Mouse (Mus musculus) liver, embryonic 14.5 days (tissue): ENCODE data around the gene Opn3. TPM values are rescaled to one million over a fixed set of nuclear protein-coding genes. Genes with fewer than 3 reads are reported as not detected.

Source experiments
- ATAC-seq: fragments of 200-750 bp; cut with Nextera tagmentation; 2 replicates; pipeline ENCODE4 v1.8.0; 2017; ENCODE audit warnings: moderate number of reproducible peaks, mild to moderate bottlenecking, moderate library complexity; ENCODE audit not compliant: insufficient read depth
- DNase-seq, 3 experiments: peaks; one replicate each; pipeline ENCODE4 v3.0.0-alpha.2; 2012 to 2013; ENCODE audit warnings: low read depth in 3 of 3, low spot score in 3 of 3
- H3K27ac ChIP-seq: fragments of 300-500 bp; sonication (generic); 2 replicates; pipeline ENCODE4 v1.5.1; 2014; ENCODE audit warnings: moderate library complexity, mild to moderate bottlenecking, control low read depth, inconsistent platforms
- H3K27me3 ChIP-seq: fragments of 300-500 bp; sonication (generic); 2 replicates; pipeline ENCODE4 v1.6.1; 2014; ENCODE audit warnings: mild to moderate bottlenecking, low read length, moderate library complexity; ENCODE audit not compliant: control insufficient read depth, insufficient read depth
- H3K36me3 ChIP-seq: fragments of 300-500 bp; sonication (generic); replicated peaks from 2 replicates; pipeline ENCODE4 v1.6.1; 2014; ENCODE audit warnings: low read depth; ENCODE audit not compliant: control insufficient read depth, insufficient read depth
- H3K4me1 ChIP-seq, 2 experiments: fragments of 200-500 bp in 1 of 2; fragments of 300-500 bp in 1 of 2; sonication (generic) in 1 of 2; replicated peaks; 2 replicates each; pipeline ENCODE4 v1.6.1; 2012 to 2014; ENCODE audit warnings: antibody characterized with exemption in 1 of 2, inconsistent platforms in 1 of 2, low read length in 1 of 2; ENCODE audit not compliant: control insufficient read depth in 2 of 2, insufficient read depth in 2 of 2
- H3K4me2 ChIP-seq: fragments of 300-500 bp; sonication (generic); 2 replicates; pipeline ENCODE4 v1.6.1; 2014; ENCODE audit warnings: low read depth, mild to moderate bottlenecking, control low read depth, moderate library complexity
- H3K4me3 ChIP-seq, 2 experiments: fragments of 200-500 bp in 1 of 2; fragments of 300-500 bp in 1 of 2; sonication (generic) in 1 of 2; 2 replicates each; pipeline ENCODE4 v1.5.1; 2012 to 2014; ENCODE audit warnings: low read depth in 2 of 2, low read length in 2 of 2, mild to moderate bottlenecking in 2 of 2, control low read depth in 1 of 2, inconsistent platforms in 1 of 2, moderate library complexity in 1 of 2; ENCODE audit not compliant: insufficient read depth in 1 of 2
- H3K9ac ChIP-seq: fragments of 300-500 bp; sonication (generic); replicated peaks from 2 replicates; pipeline ENCODE4 v1.6.1; 2014; ENCODE audit warnings: mild to moderate bottlenecking, control low read depth, moderate library complexity
- H3K9me3 ChIP-seq: fragments of 300-500 bp; sonication (generic); 2 replicates; pipeline ENCODE4 v1.6.1; 2016; ENCODE audit warnings: low read length, mixed read lengths; ENCODE audit not compliant: control insufficient read depth
- CTCF ChIP-seq: IDR thresholded peaks from 2 replicates; pipeline ENCODE4 v1.5.1; 2016; ENCODE audit warnings: antibody characterized with exemption, low read depth, control low read depth
- EP300 ChIP-seq: IDR thresholded peaks from 2 replicates; pipeline ENCODE4 v1.6.1; 2016; ENCODE audit warnings: antibody characterized with exemption, low read depth
- WGBS: fragments of 180-500 bp; shearing (Covaris S2); extraction: QIAGEN DNeasy Blood & Tissue Kit; methylation state at CpG from one replicate; pipeline ENCODE4 v1.1.7; 2014; ENCODE audit not compliant: insufficient replicate concordance; 5-methylcytosine and 5-hydroxymethylcytosine counted together
- polyA plus RNA-seq, 2 experiments: library from polyadenylated mRNA; depleted of rRNA in 1 of 2; stranded (reverse) in 1 of 2; unstranded in 1 of 2; fragments of >200 nt; fragmentation: Nextera tagmentation in 1 of 2; extraction: Ambion mirVana in 1 of 2; gene quantifications; 2 replicates each; pipeline versions ENCODE4 v1.2.1 to v1.2.3; 2012 to 2014

Opn3 gene
- polyA plus RNA-seq, 2 experiments, result 0.54 to 1.1 TPM

DNA sequence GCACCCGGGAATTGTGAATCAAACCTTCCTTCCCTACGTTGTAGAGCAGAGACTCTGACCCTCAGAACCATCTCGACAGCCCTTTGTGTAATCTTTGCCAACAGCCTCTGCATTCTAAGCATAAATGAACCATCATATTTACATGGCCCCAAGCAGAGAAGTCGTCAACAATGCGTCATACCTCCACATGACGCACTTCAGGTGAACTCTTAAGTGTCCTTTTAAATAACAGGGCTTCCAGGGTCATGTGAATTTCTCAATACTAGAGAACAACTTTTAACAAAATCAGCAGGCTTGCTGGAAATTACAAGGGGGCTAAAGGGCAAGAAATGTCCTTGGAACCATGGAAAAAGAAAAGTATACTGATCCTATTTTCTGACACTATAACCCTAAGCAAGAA, 68.9 kb downstream of the Opn3 start:
- no peaks in the 10 kb centered on the region for H3K27me3 ChIP-seq
- no peak overlapping the region for H3K4me2 ChIP-seq
- no peak overlapping the region for H3K4me3 ChIP-seq
- ATAC-seq (no peak), DNase-seq (no peak)
- H3K4me1 ChIP-seq, result peaks cover 0 to 8% of the 10 kb centered on the region in 2 experiments; a peak in 1 of 4 replicates
- no peaks in the 10 kb centered on the region for H3K36me3 ChIP-seq
- TF ChIP-seq CTCF (no peak), EP300 (no peak)
- WGBS, result 76% methylated on average over 6 of the region's 6 CpGs
- no peak overlapping the region for H3K27ac ChIP-seq
- H3K9me3 ChIP-seq, result no peaks in the 10 kb centered on the region
- H3K9ac ChIP-seq, result no peak overlapping the region

DNA sequence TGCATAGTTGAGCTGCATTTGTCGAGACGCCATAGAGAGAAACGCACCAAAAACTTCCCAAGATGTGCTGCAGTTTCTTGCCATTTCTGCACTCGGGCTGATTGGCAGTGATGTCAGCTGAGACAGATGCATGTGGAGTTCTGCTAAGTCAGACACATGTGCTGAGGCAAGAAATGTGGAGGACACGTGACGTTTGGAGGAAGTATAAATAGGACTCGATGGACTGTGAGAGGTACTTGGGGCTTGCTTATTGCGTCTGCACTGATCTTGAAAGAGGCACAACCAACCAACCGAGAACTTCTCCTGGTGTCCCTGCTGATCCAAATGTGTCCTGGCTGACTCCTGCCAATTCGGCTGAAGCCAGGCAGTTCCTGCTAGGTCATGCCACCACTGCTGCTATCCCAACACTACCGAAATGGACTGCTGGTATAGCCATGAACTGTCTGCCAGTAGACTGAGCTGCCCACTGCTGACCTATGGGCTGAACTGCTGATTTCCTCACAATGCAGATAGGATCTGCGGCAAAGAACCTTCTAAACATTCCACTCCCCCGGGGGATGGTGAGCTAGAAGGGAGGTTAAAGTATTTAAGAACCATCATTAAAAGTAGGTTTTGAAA, 72.7 kb downstream of the Opn3 start, which contains the start of gene Kmo:
Gene Kmo (plus strand): TSS at position 568 of the 618 bp plus-strand sequence.
- WGBS, result 78% methylated on average over 13 of the region's 13 CpGs
- no peak within 1 kb of the TSS for H3K4me3 ChIP-seq
- no peak for TF ChIP-seq CTCF
- TF ChIP-seq EP300, result no peak
- no peaks in the 10 kb centered on the region for H3K9me3 ChIP-seq
- no peaks in the 10 kb centered on the region; the same call in 1 of the 2 replicates for H3K36me3 ChIP-seq
- no peak within 1 kb of the TSS for H3K27ac ChIP-seq
- ATAC-seq (no peak), DNase-seq (no peak)
- H3K4me1 ChIP-seq, result peaks cover 0 to 8% of the 10 kb centered on the region in 2 experiments; a peak in 1 of 4 replicates
- no peak within 1 kb of the TSS for H3K9ac ChIP-seq
- H3K4me2 ChIP-seq, result no peak within 1 kb of the TSS
- H3K27me3 ChIP-seq, result no peaks in the 10 kb centered on the region

DNA sequence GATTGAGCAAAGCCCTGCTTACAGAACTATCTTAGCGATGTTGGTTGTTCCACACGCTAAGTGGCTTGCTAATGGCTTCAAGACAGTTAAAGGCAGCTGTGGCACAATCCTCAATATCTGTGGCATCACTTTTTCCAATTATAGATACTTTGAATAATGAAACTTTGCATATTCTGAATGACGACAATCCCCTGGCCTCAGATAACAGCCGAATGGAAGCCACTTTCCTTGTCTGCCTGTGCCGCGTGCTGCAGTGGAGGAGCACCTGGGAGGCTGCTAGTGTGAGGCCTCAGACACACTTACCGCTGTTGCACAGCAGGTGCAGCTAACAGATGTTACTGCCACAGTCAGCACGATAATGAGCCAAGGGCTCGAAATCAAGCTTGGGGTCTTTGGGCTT, 77.6 kb downstream of the Opn3 start:
- no peaks in the 10 kb centered on the region for H3K27me3 ChIP-seq
- TF ChIP-seq CTCF (no peak), EP300 (no peak)
- no peak overlapping the region for H3K9ac ChIP-seq
- no peak for ATAC-seq
- no peak for DNase-seq
- H3K4me3 ChIP-seq, result no peak overlapping the region
- no peak overlapping the region for H3K4me2 ChIP-seq
- no peaks in the 10 kb centered on the region for H3K4me1 ChIP-seq
- 86% methylated on average over 9 of the region's 9 CpGs for WGBS
- peaks cover 12% of the 10 kb centered on the region for H3K36me3 ChIP-seq
- H3K9me3 ChIP-seq, result no peaks in the 10 kb centered on the region
- no peak overlapping the region for H3K27ac ChIP-seq

Other genes starting within 250 kb of the Opn3 start
- gene Rgs7, start 200.3 kb downstream of the Opn3 start, polyA plus RNA-seq (2012; rRNA removed), result 0.01 TPM in 1 of 2 replicates, not detected in the other
- not detected in 2 replicates for gene Rgs7, start 200.3 kb downstream of the Opn3 start, polyA plus RNA-seq (2014; fragmentation: Nextera tagmentation; extraction: Ambion mirVana)
- 4.1 and 5.8 TPM in 2 replicates for gene Kmo, start 72.4 kb downstream of the Opn3 start, polyA plus RNA-seq (2012; rRNA removed)
- gene Kmo, start 72.4 kb downstream of the Opn3 start, polyA plus RNA-seq (2014; fragmentation: Nextera tagmentation; extraction: Ambion mirVana), result 9.4 and 9.7 TPM in 2 replicates
- 31.8 and 56.1 TPM in 2 replicates for gene Fh1, start 67.1 kb downstream of the Opn3 start, polyA plus RNA-seq (2012; rRNA removed)
- 91.0 and 96.6 TPM in 2 replicates for gene Fh1, start 67.1 kb downstream of the Opn3 start, polyA plus RNA-seq (2014; fragmentation: Nextera tagmentation; extraction: Ambion mirVana)
- gene Chml, start 125 bp upstream of the Opn3 start, polyA plus RNA-seq (2012; rRNA removed), result 0.74 and 1.1 TPM in 2 replicates
- 0.81 and 0.82 TPM in 2 replicates for gene Chml, start 125 bp upstream of the Opn3 start, polyA plus RNA-seq (2014; fragmentation: Nextera tagmentation; extraction: Ambion mirVana)
- not detected in 2 replicates for gene Wdr64, start 5.8 kb upstream of the Opn3 start, polyA plus RNA-seq (2012; rRNA removed)
- gene Wdr64, start 5.8 kb upstream of the Opn3 start, polyA plus RNA-seq (2014; fragmentation: Nextera tagmentation; extraction: Ambion mirVana), result not detected in 2 replicates
- gene Exo1, start 187.8 kb upstream of the Opn3 start, polyA plus RNA-seq (2012; rRNA removed), result 4.8 and 10.9 TPM in 2 replicates
- gene Exo1, start 187.8 kb upstream of the Opn3 start, polyA plus RNA-seq (2014; fragmentation: Nextera tagmentation; extraction: Ambion mirVana), result 39.2 and 47.3 TPM in 2 replicates
- not detected in 2 replicates for gene Gm38100, start 227.6 kb upstream of the Opn3 start, polyA plus RNA-seq (2012; rRNA removed)
- gene Gm38100, start 227.6 kb upstream of the Opn3 start, polyA plus RNA-seq (2014; fragmentation: Nextera tagmentation; extraction: Ambion mirVana), result not detected in 2 replicates